Mouse (Mus musculus) left cerebral cortex, postnatal 36 days (tissue): Measurements from ENCODE around the gene Obp2a. TPM values are rescaled to one million over a fixed set of nuclear protein-coding genes. Genes with fewer than 3 reads are reported as not detected.
A peak's percentile ranks its signal among the peaks of the same experiment; 100 is the strongest.
"Not testable (repeated sequence)": the region's sequence is repeated elsewhere in the genome, so short reads cannot be mapped to it uniquely, and the experiment has no call there.

Experiments
- DNase-seq, 2 experiments: peaks; one replicate each; pipeline ENCODE4 v3.0.0; 2021 to 2022; ENCODE audit warnings: low spot score in 2 of 2, mixed read lengths in 1 of 2
- intact Hi-C: fragments of 180-260 bp; cut with DNase I; formaldehyde crosslinking; loops from one replicate; pipeline ENCODE4 v1.15.1; 2025
- total RNA-seq, 2 experiments: library from RNA; stranded (reverse); gene quantifications; 2 replicates each; pipeline ENCODE4 v1.2.3; 2021

Obp2a gene
- total RNA-seq, 2 experiments from 2014 or later, result not detected

GRCm38 (mm10) chr2:25706643-25707481 is 7.0 kb downstream of the Obp2a start, which contains the start of gene Bmyc:
Bmyc (plus strand) TSS chr2:25706739.
- DNase-seq, result peak; percentile 90
- intact Hi-C loops, result loop anchor here (5.0 kb wide), 1 partner anchor 135 kb away; no protein-coding TSS in a partner anchor

- intact Hi-C loops, result loop anchor here (5.0 kb wide), 1 partner anchor 134 kb away; no protein-coding TSS in a partner anchor
Measured at GRCm38 (mm10) chr2:25708121-25708520, 8.3 kb downstream of the Obp2a start.

GRCm38 (mm10) chr2:25709056-25709455 is 9.2 kb downstream of the Obp2a start:
- intact Hi-C loops, result loop anchor here (5.0 kb wide), 1 partner anchor 133 kb away; no protein-coding TSS in a partner anchor
- not testable (repeated sequence) for DNase-seq

More at GRCm38 (mm10) chr2:25708121-25708520, 8.3 kb downstream of the Obp2a start:
- peak in 1 of 2 experiments; percentile 22 for DNase-seq

GRCm38 (mm10) chr2:25709791-25710190 is 9.9 kb downstream of the Obp2a start:
- intact Hi-C loops, result loop anchor here (2.0 to 5.0 kb wide), 2 partner anchors 39 to 133 kb away; no protein-coding TSS in a partner anchor
- DNase-seq, result not testable (repeated sequence)

- not testable (repeated sequence) for DNase-seq
- intact Hi-C loops, result loop anchor here (2.0 kb wide), 1 partner anchor 37 kb away; no protein-coding TSS in a partner anchor
Measured at GRCm38 (mm10) chr2:25711641-25712040, 11.8 kb downstream of the Obp2a start.

GRCm38 (mm10) chr2:25717222-25717621 is 17.4 kb downstream of the Obp2a start:
- intact Hi-C loops, result no loop called here
- DNase-seq, result no peak

- intact Hi-C loops, result no loop called here
- DNase-seq, result no peak
Measured at GRCm38 (mm10) chr2:25733199-25733930, 33.5 kb downstream of the Obp2a start.

GRCm38 (mm10) chr2:25736709-25737108 is 36.9 kb downstream of the Obp2a start, which contains the start of gene Obp2b:
Obp2b (plus strand) TSS chr2:25737009.
- intact Hi-C loops, DNase-seq: not testable (repeated sequence)

- DNase-seq, result no peak
- intact Hi-C loops, result no loop called here
Measured at GRCm38 (mm10) chr2:25741671-25742070, 41.8 kb downstream of the Obp2a start.

Other genes starting within 250 kb of the Obp2a start
- gene Clic3, start 243.2 kb upstream of the Obp2a start, total RNA-seq, result under 1 TPM in 1 of 2 experiments, not detected in 1; 0.69 TPM
- 10 to 100 TPM; 72.8 to 75.8 TPM for gene Paxx, start 238.9 kb upstream of the Obp2a start, total RNA-seq
- 1,000 to 10,000 TPM; 1,442 to 2,237 TPM for gene Ptgds, start 230.0 kb upstream of the Obp2a start, total RNA-seq
- not detected for gene Lcn12, start 206.1 kb upstream of the Obp2a start, total RNA-seq
- 100 to 1,000 TPM; 107 to 127 TPM for gene Fbxw5, start 199.3 kb upstream of the Obp2a start, total RNA-seq
- 1 to 10 TPM; 1.0 to 1.6 TPM for gene C8g, start 198.3 kb upstream of the Obp2a start, total RNA-seq
- 1 to 10 TPM; 8.7 to 9.3 TPM for gene Traf2, start 153.1 kb upstream of the Obp2a start, total RNA-seq
- 100 to 1,000 TPM; 189 to 236 TPM for gene Edf1, start 142.2 kb upstream of the Obp2a start, total RNA-seq
- 1 to 10 TPM; 1.4 to 2.4 TPM for gene Mamdc4, start 125.2 kb upstream of the Obp2a start, total RNA-seq
- gene Phpt1, start 124.8 kb upstream of the Obp2a start, total RNA-seq, result 10 to 100 TPM; 74.6 to 75.4 TPM
- gene Ajm1, start 118.3 kb upstream of the Obp2a start, total RNA-seq, result 100 to 1,000 TPM in 1 of 2 experiments, 10 to 100 TPM in 1; 99.8 to 110 TPM
- gene Rabl6, start 91.5 kb upstream of the Obp2a start, total RNA-seq, result 100 to 1,000 TPM; 144 to 160 TPM
- gene Ccdc183, start 82.4 kb upstream of the Obp2a start, total RNA-seq, result not detected
- 10 to 100 TPM; 19.8 to 29.2 TPM for gene Tmem141, start 78.0 kb upstream of the Obp2a start, total RNA-seq
- under 1 TPM; 0.25 to 0.50 TPM for gene Fcna, start 72.0 kb upstream of the Obp2a start, total RNA-seq
- gene Lcn8, start 46.9 kb upstream of the Obp2a start, total RNA-seq, result not detected
- gene Lcn5, start 42.1 kb upstream of the Obp2a start, total RNA-seq, result not detected
- not detected for gene Lcn6, start 23.3 kb upstream of the Obp2a start, total RNA-seq
- gene Lcn10, start 17.3 kb upstream of the Obp2a start, total RNA-seq, result not detected
- 100 to 1,000 TPM in 1 of 2 experiments, 10 to 100 TPM in 1; 83.5 to 107 TPM for gene Bmyc, start 6.7 kb downstream of the Obp2a start, total RNA-seq
- gene Obp2b, start 37.0 kb downstream of the Obp2a start, total RNA-seq, result not detected
- gene Lcn3, start 65.5 kb downstream of the Obp2a start, total RNA-seq, result not detected
- not detected for gene Lcn11, start 77.0 kb downstream of the Obp2a start, total RNA-seq
- not detected for gene Gm13539, start 82.2 kb downstream of the Obp2a start, total RNA-seq
- not detected for gene Glt6d1, start 115.8 kb downstream of the Obp2a start, total RNA-seq
- not detected for gene Lcn9, start 123.1 kb downstream of the Obp2a start, total RNA-seq
- gene Sohlh1, start 147.2 kb downstream of the Obp2a start, total RNA-seq, result not detected
- 100 to 1,000 TPM; 100 to 155 TPM for gene Kcnt1, start 163.7 kb downstream of the Obp2a start, total RNA-seq